Mouse (Mus musculus) neutrophil, adult 65 days (primary cell): ENCODE results near the gene Phex. TPM values are rescaled to one million over a fixed set of nuclear protein-coding genes. Genes with fewer than 3 reads are reported as not detected.

Experiments
- total RNA-seq: library from RNA; stranded (reverse); gene quantifications from 2 replicates; pipeline ENCODE4 v1.2.4, GENCODE M21; 2023

The Phex gene
- 0.11 and 0.25 TPM in 2 replicates for total RNA-seq

GRCm38 (mm10) chrX:157415212-157415611, at the start of gene Phex:
Gene Phex (minus strand): TSS chrX:157415312.

Other genes with a start within 250 kb of the Phex start
- gene Sms, start 77.0 kb upstream of the Phex start, total RNA-seq: 10.1 and 15.0 TPM in 2 replicates
- 1.4 TPM in 1 of 2 replicates, not detected in the other for gene Yy2, start 153.7 kb upstream of the Phex start, total RNA-seq
- gene Mbtps2, start 183.4 kb upstream of the Phex start, total RNA-seq: 6.3 and 10.2 TPM in 2 replicates